Mouse (Mus musculus): ENCODE results near the gene Pcsk7.

Pcsk7 gene

GRCm38 (mm10) chr9:45961855-45962254 is 55.6 kb downstream of the Pcsk7 start:
- DNase-seq (ENCODE audit: low read depth, low spot score) = no peak

DNA sequence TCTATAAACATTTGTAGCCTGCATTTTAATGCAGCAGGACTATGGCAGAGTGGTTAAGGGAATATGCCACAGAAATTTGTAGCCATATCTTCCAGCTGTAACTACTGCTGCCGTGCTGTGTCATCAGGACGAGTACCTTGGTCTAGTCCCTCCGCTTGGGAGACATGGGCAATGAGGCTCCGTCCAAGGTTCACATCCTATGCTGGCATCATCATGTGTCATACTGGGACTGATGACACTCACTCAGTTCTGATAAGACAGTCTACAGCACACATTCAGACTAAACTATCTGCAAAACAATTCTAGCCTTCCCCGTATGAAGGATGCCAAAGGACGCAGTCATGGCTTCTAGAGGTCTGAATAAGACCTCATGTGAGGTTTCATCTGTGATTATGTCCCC is 57.3 kb downstream of the Pcsk7 start:
- no peak for DNase-seq (ENCODE audit: low read depth, low spot score)

DNA sequence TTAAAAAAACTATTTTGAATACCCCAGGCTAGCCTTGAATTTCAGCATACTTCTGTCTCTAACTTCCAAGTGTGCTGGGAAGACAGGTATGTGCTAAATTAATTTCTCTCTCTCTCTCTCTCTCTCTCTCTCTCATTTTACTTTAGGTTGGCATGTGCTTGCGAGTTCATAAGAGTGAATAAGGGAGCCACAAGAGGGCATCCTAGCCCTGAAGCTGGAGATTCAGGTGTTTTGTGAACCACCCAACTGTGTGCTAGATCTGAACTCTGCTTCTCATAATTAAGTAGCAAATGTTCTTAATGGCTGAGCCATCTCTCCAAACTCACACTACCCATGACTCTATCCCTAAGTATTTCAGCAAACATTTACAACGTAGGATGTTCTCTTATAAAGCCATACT is 70.6 kb downstream of the Pcsk7 start:
- no peak for DNase-seq (ENCODE audit: low read depth, low spot score)
